Mouse (Mus musculus) hindbrain, embryonic 14.5 days (tissue): Measurements from ENCODE around the gene Med25. TPM values are rescaled to one million over a fixed set of nuclear protein-coding genes. Genes with fewer than 3 reads are reported as not detected.

ENCODE experiments used
- ATAC-seq: fragments of 200-750 bp; cut with Nextera tagmentation; 2 replicates; pipeline ENCODE4 v1.8.0; 2017; ENCODE audit warnings: moderate number of reproducible peaks, mild to moderate bottlenecking, moderate TSS enrichment, moderate library complexity; ENCODE audit not compliant: low FRiP score
- DNase-seq: peaks from one replicate; pipeline ENCODE4 v3.0.0-alpha.2; 2015; ENCODE audit warnings: low spot score
- H3K27ac ChIP-seq: fragments of 300-500 bp; sonication (generic); 2 replicates; pipeline ENCODE4 v1.5.1; 2014; ENCODE audit warnings: mild to moderate bottlenecking, moderate library complexity
- H3K27me3 ChIP-seq: fragments of 300-500 bp; sonication (generic); 2 replicates; pipeline ENCODE4 v1.6.1; 2014; ENCODE audit warnings: mild to moderate bottlenecking, low read length, mixed read lengths; ENCODE audit not compliant: control insufficient read depth, insufficient read depth
- H3K36me3 ChIP-seq: fragments of 300-500 bp; sonication (generic); replicated peaks from 2 replicates; pipeline ENCODE4 v1.6.1; 2014; ENCODE audit not compliant: control insufficient read depth, insufficient read depth
- H3K4me1 ChIP-seq: fragments of 300-500 bp; sonication (generic); replicated peaks from 2 replicates; pipeline ENCODE4 v1.6.1; 2014; ENCODE audit warnings: antibody characterized with exemption, low read length, mixed read lengths; ENCODE audit not compliant: control insufficient read depth, insufficient read depth
- H3K4me2 ChIP-seq: fragments of 300-500 bp; sonication (generic); replicated peaks from 2 replicates; pipeline ENCODE4 v1.6.1; 2014; ENCODE audit warnings: mild to moderate bottlenecking, moderate library complexity
- H3K4me3 ChIP-seq: fragments of 300-500 bp; sonication (generic); replicated peaks from 2 replicates; pipeline ENCODE4 v1.5.1; 2014; ENCODE audit warnings: mild to moderate bottlenecking, low read length
- H3K9ac ChIP-seq: fragments of 300-500 bp; sonication (generic); 2 replicates; pipeline ENCODE4 v1.6.1; 2014
- H3K9me3 ChIP-seq: fragments of 300-500 bp; sonication (generic); 2 replicates; pipeline ENCODE4 v1.6.1; 2016; ENCODE audit warnings: low read length; ENCODE audit not compliant: control insufficient read depth
- WGBS: fragments of 180-500 bp; shearing (Covaris S2); extraction: QIAGEN DNeasy Blood & Tissue Kit; methylation state at CpG from one replicate; pipeline ENCODE4 v1.1.7; 2014; 5-methylcytosine and 5-hydroxymethylcytosine counted together
- microRNA counts: library from miRNA; unstranded; fragments of <30 nt; microRNA quantifications from one replicate; lab custom pipeline; 2016
- microRNA-seq: library from miRNA; unstranded; fragments of <30 nt; microRNA quantifications from one replicate; pipeline ENCODE4, GENCODE M21; 2016
- polyA plus RNA-seq: library from polyadenylated mRNA; unstranded; fragments of >200 nt; fragmentation: Nextera tagmentation; extraction: Ambion mirVana; gene quantifications from 2 replicates; pipeline ENCODE4 v1.2.1, GENCODE M21; 2014

Med25 gene
- polyA plus RNA-seq, 1 experiment from 2014 or later, result 90.6 TPM

DNA sequence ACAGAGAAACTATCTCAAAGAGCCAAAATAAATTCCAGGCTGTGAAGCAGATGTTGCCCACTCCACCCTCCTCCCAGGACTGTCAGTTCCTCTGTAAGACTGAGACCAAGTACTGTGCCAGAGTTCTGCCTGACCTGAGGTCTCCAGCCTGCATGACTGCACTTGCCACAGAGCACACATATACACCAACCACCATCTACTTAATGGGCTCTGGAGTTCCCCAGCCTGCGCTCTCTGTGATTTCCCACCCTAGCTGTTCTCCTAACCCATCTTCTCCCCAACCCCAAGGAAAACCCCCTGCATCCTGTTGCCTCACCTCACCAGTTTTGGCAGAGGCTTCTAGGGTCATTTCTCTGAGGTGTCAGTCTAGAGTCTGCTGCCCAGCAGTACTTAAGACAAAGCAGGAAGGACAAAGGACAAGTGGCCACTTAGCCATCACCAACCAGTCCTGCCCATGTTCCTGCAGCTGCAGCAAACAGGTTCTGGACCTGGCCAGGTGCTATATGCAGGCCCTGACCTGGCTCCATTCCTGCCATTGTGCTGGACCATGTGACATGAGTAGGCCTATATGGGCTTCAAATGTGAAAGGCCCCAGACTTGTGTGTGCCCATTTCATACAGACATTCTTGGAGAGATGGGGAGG, 57.0 kb downstream of the Med25 start:
- H3K9ac ChIP-seq, result no peak overlapping the region
- peaks cover 7% of the 10 kb centered on the region for H3K27me3 ChIP-seq
- H3K4me2 ChIP-seq, result no peak overlapping the region
- H3K27ac ChIP-seq, result no peak overlapping the region
- DNase-seq (no peak), ATAC-seq (no peak)
- peaks cover 10% of the 10 kb centered on the region for H3K4me1 ChIP-seq
- peaks cover 31% of the 10 kb centered on the region for H3K36me3 ChIP-seq
- no peaks in the 10 kb centered on the region for H3K9me3 ChIP-seq
- WGBS, result 80% methylated on average over 1 of the region's 1 CpGs
- H3K4me3 ChIP-seq, result no peak overlapping the region

DNA sequence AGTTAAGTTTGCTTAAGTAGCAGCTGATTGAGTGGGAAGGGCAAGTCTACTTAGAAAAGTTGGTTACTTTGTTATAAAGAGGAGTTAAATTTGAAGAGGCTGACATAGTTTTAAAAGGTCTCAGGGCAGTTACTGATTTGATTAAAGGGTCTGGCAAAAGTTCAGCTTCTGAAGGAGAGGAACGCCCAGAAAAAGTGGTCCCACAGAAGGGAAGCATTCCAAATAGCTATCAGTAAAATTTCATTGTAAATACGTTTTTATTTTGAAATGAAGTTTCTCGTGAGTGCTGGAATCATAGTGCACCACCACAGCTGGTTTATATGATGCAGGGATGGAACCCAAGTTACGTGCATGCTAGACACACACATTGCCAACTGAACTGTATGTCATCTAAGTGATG, 59.7 kb downstream of the Med25 start:
- Histone ChIP-seq H3K27me3 (no peaks in the 10 kb centered on the region), H3K4me2 (no peak overlapping the region), H3K9ac (no peak overlapping the region), H3K9me3 (no peaks in the 10 kb centered on the region), H3K36me3 (peaks cover 46% of the 10 kb centered on the region), H3K4me1 (no peaks in the 10 kb centered on the region), H3K4me3 (no peak overlapping the region), H3K27ac (no peak overlapping the region)
- no peak for DNase-seq
- 87% methylated on average over 4 of the region's 4 CpGs for WGBS
- no peak for ATAC-seq

DNA sequence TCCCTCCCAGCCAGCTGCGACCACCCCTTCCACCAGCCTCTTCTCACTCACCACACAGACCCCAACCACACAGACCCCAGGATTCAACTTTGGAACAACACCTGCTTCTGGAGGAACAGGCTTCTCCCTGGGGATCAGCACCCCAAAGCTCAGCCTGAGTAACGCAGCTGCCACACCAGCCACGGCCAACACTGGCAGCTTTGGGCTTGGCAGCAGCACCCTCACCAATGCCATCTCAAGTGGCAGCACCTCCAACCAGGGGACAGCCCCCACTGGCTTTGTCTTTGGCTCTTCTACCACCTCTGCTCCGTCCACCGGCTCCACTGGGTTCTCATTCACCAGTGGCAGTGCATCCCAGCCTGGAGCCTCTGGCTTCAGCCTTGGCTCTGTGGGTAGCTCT, 63.8 kb downstream of the Med25 start:
- no peaks in the 10 kb centered on the region for H3K9me3 ChIP-seq
- no peaks in the 10 kb centered on the region for H3K27me3 ChIP-seq
- DNase-seq (no peak), ATAC-seq (no peak)
- H3K4me3 ChIP-seq, result no peak overlapping the region
- WGBS, result 99% methylated on average over 5 of the region's 5 CpGs
- peaks cover 46% of the 10 kb centered on the region for H3K36me3 ChIP-seq
- no peak overlapping the region for H3K9ac ChIP-seq
- H3K27ac ChIP-seq, result no peak overlapping the region
- no peaks in the 10 kb centered on the region for H3K4me1 ChIP-seq
- no peak overlapping the region for H3K4me2 ChIP-seq

GRCm38 (mm10) chr7:44826771-44827170, 65.7 kb downstream of the Med25 start:
- no peak for ATAC-seq
- WGBS, result 86% methylated on average over 3 of the region's 3 CpGs
- H3K9me3 ChIP-seq, result no peaks in the 10 kb centered on the region

More at GRCm38 (mm10) chr7:44826771-44827170, 65.7 kb downstream of the Med25 start:
- H3K27ac ChIP-seq, result no peak overlapping the region
- no peak overlapping the region for H3K4me3 ChIP-seq
- H3K36me3 ChIP-seq, result peaks cover 34% of the 10 kb centered on the region
- no peak for DNase-seq
- no peaks in the 10 kb centered on the region for H3K4me1 ChIP-seq
- H3K4me2 ChIP-seq, result no peak overlapping the region
- no peaks in the 10 kb centered on the region for H3K27me3 ChIP-seq
- no peak overlapping the region for H3K9ac ChIP-seq

MicroRNA genes within 50 kb of the gene (microRNA counts, 519-probe panel; counts per million panel counts)
- microRNA mmu-miR-707 (lab: Ali Mortazavi, UCI), result not detected

Small RNAs within 50 kb of the gene (microRNA-seq; reads per million reads assigned to microRNA genes)
- gene Mir707, result not detected

Other genes starting within 250 kb of the Med25 start
- gene Myh14, start 221.9 kb downstream of the Med25 start, polyA plus RNA-seq, result 4.2 and 5.0 TPM in 2 replicates
- gene Izumo2, start 184.0 kb downstream of the Med25 start, polyA plus RNA-seq, result not detected in 2 replicates
- gene Vrk3, start 144.3 kb downstream of the Med25 start, polyA plus RNA-seq, result 24.5 and 28.8 TPM in 2 replicates
- gene Zfp473, start 141.7 kb downstream of the Med25 start, polyA plus RNA-seq, result 1.4 and 1.5 TPM in 2 replicates
- 25.4 and 30.0 TPM in 2 replicates for gene Nup62, start 76.6 kb downstream of the Med25 start, polyA plus RNA-seq
- 1.3 TPM in 2 replicates for gene Il4i1, start 76.3 kb downstream of the Med25 start, polyA plus RNA-seq
- 2.2 and 2.5 TPM in 2 replicates for gene Atf5, start 76.1 kb downstream of the Med25 start, polyA plus RNA-seq
- gene Akt1s1, start 43.7 kb downstream of the Med25 start, polyA plus RNA-seq, result 57.6 and 59.1 TPM in 2 replicates
- 98.5 and 104 TPM in 2 replicates for gene Tbc1d17, start 43.6 kb downstream of the Med25 start, polyA plus RNA-seq
- 23.4 and 26.5 TPM in 2 replicates for gene Pnkp, start 35.6 kb downstream of the Med25 start, polyA plus RNA-seq
- gene Ptov1, start 22.9 kb downstream of the Med25 start, polyA plus RNA-seq, result 430 and 454 TPM in 2 replicates
- gene Fuz, start 3.4 kb upstream of the Med25 start, polyA plus RNA-seq, result 15.9 and 16.0 TPM in 2 replicates
- 123 and 135 TPM in 2 replicates for gene Ap2a1, start 36.8 kb upstream of the Med25 start, polyA plus RNA-seq
- 0.14 and 0.33 TPM in 2 replicates for gene Tsks, start 50.5 kb upstream of the Med25 start, polyA plus RNA-seq
- 53.3 and 53.8 TPM in 2 replicates for gene Cpt1c, start 82.1 kb upstream of the Med25 start, polyA plus RNA-seq
- 194 and 210 TPM in 2 replicates for gene Prmt1, start 93.9 kb upstream of the Med25 start, polyA plus RNA-seq
- gene Irf3, start 104.9 kb upstream of the Med25 start, polyA plus RNA-seq, result 52.1 and 56.9 TPM in 2 replicates
- gene Bcl2l12, start 106.0 kb upstream of the Med25 start, polyA plus RNA-seq, result 9.2 and 12.6 TPM in 2 replicates
- gene Scaf1, start 123.7 kb upstream of the Med25 start, polyA plus RNA-seq, result 59.7 and 61.9 TPM in 2 replicates
- gene Rras, start 125.2 kb upstream of the Med25 start, polyA plus RNA-seq, result 14.2 and 15.2 TPM in 2 replicates
- 16.5 and 16.8 TPM in 2 replicates for gene Prr12, start 160.2 kb upstream of the Med25 start, polyA plus RNA-seq
- 57.9 and 62.1 TPM in 2 replicates for gene Nosip, start 169.7 kb upstream of the Med25 start, polyA plus RNA-seq
- 12.8 and 13.9 TPM in 2 replicates for gene Prrg2, start 170.0 kb upstream of the Med25 start, polyA plus RNA-seq
- gene Rcn3, start 199.5 kb upstream of the Med25 start, polyA plus RNA-seq, result 77.7 and 93.3 TPM in 2 replicates
- 37.7 and 40.5 TPM in 2 replicates for gene Fcgrt, start 211.1 kb upstream of the Med25 start, polyA plus RNA-seq
- gene Rps11, start 231.7 kb upstream of the Med25 start, polyA plus RNA-seq, result 767 and 952 TPM in 2 replicates
- 725 and 835 TPM in 2 replicates for gene Rpl13a, start 236.0 kb upstream of the Med25 start, polyA plus RNA-seq
- 0.22 TPM in 1 of 2 replicates, not detected in the other for gene Gm45713, start 243.5 kb upstream of the Med25 start, polyA plus RNA-seq
- gene Flt3l, start 243.7 kb upstream of the Med25 start, polyA plus RNA-seq, result 1.7 and 1.8 TPM in 2 replicates